Mouse (Mus musculus) left cerebral cortex, postnatal 4 days (tissue): Measurements from ENCODE around the gene Rpl36al. TPM values are rescaled to one million over a fixed set of nuclear protein-coding genes. Genes with fewer than 3 reads are reported as not detected.

ENCODE experiments used
- DNase-seq: peaks from one replicate; pipeline ENCODE4 v3.0.0-alpha.2; 2022
- intact Hi-C: fragments of 180-260 bp; cut with DNase I; formaldehyde crosslinking; loops from one replicate; pipeline ENCODE4 v1.15.1; 2025
- total RNA-seq, 2 experiments: library from RNA; stranded (reverse); gene quantifications; 2 replicates each; pipeline ENCODE4 v1.2.3; 2021

The Rpl36al gene
- total RNA-seq: 100 to 1,000 TPM; 230 to 246 TPM

DNA sequence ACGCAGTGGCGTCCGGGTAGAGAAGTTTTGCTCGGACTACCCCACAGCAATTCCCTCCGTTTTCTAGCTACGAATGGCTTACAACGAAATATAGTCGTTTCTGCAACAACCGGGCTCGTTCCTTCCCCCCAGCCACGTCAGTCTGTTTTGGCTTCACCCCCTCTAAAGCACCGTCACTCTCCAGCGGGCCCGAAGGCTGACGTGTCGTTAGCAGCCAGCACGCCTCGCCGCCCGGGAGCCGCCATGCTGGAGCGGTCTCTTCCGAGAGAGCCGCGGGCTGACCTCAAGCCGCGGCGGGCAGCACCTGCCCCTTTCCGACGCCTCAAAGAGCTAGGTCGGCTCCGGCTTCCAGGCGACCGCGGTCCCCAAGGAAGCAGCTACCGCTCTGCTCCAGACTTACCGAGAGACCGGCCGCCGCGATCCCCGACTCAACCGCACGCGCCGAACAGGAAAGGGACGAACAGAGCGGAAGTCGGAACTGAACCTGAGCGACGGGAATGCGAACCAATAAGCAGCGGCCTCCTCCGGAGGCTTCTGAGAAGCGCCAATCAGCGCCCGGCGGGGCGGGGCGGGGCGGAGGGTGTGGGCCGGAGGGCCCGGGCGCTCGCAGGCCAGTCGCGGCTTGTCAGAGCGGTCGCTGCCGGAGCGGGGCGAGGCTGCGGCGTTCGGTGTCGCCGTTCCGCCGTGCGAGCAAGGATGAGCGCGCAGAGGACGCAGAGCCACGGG lies at the start of gene Rpl36al, which contains the start of gene Mgat2:
Gene Rpl36al (minus strand): TSS at position 501 of the 726 bp plus-strand sequence.
Gene Mgat2 (plus strand): TSS at position 575 of the 726 bp plus-strand sequence.
- peak; percentile 99 for DNase-seq
- intact Hi-C loops: no loop called here

DNA sequence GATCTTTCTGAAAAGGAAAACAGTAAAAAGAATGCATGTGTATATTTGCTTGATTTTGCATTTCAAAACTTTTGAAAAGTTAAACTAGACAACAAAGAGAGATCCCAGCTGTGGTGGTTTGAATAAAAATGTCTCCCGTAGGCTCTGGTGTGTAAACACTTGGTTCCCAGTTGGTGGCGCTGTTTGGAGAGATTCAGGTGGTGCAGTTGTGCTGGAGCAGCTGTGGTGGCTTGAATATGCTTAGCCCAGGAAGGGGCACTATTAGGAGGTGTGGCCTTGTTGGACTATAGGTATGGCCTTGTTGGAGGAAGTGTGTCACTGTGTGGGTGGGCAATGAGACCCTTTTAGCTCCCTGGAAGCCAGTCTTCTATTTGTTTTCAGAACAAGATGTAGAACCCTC lies 45.4 kb upstream of the Rpl36al start:
- DNase-seq: no peak
- intact Hi-C loops: no loop called here

DNA sequence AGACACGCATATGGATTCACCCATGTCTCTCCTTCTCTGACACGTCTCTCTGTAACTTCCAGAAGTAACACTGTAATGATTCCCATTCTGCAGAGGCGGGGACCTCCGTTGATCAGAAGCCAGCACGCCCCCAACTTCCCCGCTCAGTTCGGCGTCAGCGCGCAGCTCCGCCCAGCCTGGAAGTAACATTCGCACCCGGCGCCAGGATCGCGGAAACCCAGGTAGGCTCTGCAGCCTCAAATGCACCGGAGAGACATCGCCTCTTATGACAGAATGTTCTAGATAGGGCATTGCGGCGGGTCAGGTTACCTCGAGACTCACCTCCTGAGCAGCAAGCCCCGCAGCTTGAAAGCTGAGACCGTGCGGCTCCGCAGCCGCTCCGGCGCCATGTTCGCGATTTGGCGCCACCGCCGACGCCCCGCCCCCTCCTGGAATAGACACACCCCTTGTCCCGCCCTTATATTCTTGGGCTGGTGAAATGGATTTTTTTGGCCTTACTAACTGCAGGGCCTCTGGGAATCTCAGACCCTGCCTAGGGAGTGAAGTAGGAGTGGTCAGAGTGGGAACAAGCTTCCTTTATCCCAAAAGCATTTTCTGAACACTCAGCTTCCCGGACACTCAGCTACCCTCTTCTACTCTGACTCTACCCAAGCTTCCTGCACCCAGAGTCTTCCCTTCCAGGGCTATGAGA lies 44.0 kb upstream of the Rpl36al start, which contains the start of gene Pole2:
Gene Pole2 (minus strand): TSS at position 420 of the 691 bp plus-strand sequence.
- peak; percentile 89 for DNase-seq
- intact Hi-C loops: no loop called here

DNA sequence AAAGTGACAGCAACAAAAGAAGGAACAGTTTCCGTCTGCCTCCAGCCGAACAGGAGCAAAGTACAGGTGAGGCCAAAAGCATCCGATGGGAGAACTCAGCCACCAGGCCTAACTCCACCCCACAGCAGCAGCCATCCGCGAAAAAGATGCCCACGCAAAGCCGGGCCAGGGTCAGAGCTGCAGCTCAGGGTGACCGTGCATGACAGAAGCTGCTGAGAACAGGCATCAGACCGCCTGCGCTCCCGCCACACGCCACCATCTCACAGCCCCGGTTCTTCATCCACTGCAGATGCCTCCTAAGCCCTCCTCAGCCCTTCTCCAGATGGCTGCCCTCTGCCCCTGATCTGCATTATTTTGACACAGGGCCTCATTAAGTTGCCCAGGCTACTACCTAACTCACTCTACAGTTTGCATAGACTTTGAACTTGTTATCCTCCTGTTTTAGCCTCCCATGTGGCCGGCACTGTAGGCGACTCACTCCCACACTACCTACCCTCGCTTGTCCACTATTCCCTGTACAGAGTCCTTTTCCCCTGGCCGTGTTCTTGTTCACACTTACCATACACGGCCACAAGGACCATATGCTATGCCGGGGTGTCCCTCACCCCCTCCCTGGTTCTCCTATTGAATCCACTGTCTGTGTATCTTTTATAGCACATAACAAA lies 36.9 kb upstream of the Rpl36al start:
- intact Hi-C loops: no loop called here
- no peak for DNase-seq

DNA sequence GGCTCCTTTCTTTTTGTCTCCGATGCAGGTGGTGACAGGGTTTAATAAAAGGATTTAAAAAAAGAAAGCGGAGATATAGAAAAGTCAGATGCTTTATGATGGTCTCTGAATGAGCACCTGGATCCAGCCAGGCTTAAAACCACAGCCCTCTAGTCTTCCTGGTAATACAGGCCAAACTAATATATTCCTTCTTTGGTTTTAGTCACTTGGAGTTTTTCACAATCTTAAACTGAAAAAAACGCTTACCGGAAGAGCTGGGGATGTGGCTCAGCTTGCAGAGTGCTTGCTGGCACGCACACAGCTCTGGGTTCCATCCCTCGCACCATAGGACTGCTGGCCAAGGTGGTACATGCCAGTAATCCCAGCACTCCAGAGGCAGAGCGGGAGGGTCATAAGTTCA lies 32.7 kb upstream of the Rpl36al start:
- DNase-seq: no peak
- intact Hi-C loops: no loop called here

DNA sequence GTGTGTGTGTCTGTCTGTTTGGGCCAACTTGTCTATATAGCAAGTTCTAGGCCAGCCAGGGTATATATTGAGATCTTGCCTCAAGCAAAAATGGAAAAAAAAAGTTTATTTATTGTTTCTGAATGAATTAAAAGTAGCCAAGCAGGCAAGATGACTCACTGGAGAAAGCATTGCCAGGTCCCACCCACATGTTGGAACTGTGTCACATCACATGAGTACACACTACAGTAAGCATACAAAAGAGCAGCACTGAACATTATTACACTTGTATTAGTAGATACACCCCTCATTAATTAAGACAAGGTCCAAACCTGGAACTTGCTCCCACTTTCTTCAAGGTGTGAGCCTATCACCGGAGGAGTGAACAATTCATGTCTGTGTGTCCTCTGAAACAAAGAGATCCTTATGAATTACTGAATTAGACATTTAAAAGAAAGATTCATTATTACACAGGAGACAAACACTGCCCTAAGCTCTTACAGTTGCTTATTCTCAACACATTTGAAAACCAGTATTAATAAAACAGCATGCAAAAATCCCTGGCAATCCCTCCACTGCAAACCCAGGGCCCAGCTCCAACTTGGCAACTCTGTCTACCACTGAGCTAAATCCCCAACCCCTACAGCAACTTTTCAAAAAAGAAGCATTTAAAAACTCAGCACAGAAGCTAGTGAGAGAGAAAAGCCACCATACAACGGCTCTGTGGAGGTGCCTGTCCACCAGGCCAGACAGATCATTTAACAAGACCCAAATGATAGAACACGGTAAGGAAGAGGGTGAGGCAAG lies 31.3 kb upstream of the Rpl36al start:
- intact Hi-C loops: no loop called here
- DNase-seq: no peak

DNA sequence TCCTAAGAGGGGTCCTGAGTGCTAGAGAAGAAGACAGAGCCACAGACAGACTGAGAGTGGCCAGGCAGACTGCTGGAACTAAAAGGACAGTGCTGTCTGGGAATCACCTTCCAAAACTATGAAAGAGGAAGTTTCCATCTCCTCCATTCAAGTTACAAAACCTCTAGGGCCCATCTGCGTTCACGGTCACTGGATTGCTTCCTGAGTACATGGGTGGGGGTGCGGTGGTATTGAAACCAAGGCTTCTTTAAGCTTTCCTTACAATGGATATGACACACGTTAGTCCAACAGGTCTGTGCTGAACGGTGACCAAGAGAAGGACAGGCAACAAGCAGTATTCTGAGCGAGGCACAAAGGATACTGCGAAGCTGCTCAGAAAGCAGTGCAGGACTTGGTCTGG lies 30.5 kb upstream of the Rpl36al start:
- intact Hi-C loops: no loop called here
- no peak for DNase-seq

DNA sequence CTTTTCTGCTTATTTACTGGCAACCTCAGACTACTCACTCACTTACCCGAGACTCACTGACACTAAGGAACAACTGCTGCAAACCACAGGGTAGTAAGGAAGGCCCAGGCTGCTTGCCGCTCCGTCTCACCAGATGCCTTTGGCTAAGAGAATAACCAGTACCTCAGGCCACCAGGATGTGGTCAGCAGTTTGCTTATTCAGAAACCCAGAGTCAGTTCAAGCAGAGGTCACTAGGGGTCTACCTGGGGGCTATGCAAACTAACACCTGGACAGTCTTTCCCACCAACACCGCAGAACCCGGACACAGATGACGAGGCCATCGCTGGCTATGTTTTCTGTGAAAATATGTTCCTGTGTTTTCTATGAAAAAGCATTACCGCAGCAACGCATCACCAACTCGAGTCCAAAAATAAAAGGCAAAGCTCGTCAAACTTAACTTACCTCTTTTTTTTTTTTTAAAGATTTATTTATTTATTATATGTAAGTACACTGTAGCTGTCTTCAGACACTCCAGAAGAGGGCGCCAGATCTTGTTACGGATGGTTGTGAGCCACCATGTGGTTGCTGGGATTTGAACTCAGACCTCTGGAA lies 29.4 kb upstream of the Rpl36al start:
- intact Hi-C loops: no loop called here
- no peak for DNase-seq

DNA sequence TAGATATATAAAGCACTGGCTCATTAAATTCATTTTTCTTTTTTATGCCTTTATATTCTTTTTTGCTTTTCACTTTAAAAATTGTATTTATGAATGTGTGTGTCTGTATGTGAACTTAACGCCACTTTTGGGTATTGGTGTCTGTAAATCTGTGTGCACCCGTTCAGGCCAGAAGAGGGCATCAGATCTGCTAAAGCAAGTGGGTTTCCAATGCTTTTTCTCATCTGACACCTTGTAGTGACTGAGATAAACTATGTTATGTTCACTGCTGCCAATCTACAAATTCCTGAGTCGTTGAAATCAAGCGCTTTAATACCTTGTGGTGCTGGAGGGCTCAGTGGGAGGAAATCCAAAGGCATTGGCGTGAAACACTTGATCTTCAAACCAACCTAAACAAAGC lies 27.2 kb upstream of the Rpl36al start:
- intact Hi-C loops: no loop called here

DNA sequence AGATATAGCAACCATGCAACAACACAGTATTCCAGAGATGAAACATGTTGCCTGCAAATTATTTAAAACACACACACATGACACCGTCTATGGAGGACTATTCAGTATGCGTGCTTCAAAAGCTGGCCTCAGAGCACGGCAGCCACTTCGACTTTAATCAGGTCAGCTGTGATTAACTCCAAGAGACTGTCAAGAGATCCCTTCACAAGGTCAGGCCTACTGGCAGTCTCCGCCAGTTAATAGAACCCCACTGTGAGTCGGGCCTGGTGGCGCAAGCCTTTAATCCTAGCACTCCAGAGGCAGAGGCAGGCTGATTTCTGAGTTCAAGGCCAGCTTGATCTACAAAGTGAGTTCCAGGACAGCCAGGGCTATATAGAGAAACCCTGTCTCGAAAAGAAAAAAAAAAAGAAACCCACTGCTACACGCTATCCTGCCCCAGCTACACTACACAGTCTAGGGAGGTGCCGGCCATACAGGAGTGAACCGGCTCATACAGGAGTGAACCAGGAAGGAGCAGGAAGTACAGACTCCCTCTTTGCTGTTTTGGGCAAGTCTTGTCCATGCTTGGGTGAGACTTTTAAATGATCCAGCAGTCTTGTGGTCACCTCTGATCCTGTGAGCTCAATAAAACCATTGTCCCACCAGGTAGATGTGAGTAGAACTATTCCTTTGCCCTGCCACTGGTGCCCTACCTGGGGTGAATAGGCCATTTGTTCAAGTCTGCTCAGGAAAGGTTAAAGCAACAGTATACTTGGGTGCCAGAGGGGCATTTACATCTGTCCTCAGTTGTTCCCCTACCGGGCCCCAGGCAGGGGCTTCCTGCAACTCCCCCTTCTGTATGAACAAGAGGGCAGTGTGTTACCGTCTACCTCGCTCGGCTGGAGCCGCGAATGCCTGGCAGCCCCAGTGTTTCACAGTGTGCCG lies 26.4 kb upstream of the Rpl36al start:
- intact Hi-C loops: no loop called here

More for the DNA sequence above, 27.2 kb upstream of the Rpl36al start:
- DNase-seq: peak; percentile 17

DNA sequence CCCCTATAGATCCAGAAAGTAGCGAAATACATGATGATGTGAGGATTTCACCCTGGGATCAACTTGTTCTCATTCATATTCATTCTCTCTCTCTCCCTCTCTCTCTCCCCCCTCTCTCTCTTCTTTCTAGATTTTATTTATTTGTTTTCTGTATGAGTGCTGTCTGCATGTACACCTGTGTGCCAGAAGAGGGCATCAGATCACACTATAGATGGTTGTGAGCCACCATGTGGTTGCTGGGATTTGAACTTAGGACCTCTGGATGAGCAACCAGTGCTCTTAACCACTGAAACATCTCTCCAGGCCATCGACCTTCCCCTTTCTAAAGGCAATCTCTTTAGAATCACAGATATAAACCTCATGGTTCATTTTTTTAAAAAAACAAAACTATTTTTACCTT lies 24.6 kb upstream of the Rpl36al start:
- intact Hi-C loops: no loop called here
- no peak for DNase-seq

More for the DNA sequence above, 26.4 kb upstream of the Rpl36al start:
- no peak for DNase-seq

DNA sequence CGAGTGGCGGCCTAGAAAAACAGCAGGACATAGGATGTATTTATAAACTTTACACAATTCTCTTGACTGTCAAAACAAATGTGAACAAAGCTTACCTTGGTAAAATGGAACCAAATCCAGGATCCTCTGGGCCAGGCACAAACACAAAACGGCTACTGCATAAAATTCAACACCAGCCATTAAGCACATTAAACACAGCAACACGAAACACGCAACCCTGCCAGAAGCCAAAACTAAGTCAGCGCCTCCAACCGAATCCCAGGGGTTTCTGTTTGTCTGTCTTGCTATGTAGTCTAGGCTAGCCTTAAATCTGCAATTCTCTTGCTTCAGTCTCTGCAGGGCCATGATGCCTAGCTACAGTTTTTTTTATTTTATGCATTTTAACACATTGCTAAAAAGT lies 24.0 kb upstream of the Rpl36al start:
- DNase-seq: no peak
- intact Hi-C loops: no loop called here

DNA sequence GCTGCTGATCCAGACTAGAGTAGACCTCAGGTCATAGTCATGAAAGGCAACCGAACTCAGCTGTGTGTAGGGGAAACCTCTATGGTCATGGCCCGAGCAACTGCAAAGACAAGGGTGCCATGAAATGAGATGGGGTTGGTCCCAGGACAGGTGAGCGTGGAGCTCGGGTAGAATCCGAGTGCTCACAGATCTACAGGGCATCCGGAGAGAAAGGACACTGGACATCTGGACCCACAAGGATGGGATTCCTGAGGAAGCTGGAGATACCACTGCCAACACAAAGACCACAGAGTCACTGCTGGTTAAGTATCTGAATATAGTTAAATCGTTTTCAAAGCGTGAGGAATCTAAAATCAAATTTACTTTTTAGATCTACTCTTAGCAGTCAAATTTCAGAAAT lies 23.5 kb upstream of the Rpl36al start:
- intact Hi-C loops: no loop called here
- no peak for DNase-seq

DNA sequence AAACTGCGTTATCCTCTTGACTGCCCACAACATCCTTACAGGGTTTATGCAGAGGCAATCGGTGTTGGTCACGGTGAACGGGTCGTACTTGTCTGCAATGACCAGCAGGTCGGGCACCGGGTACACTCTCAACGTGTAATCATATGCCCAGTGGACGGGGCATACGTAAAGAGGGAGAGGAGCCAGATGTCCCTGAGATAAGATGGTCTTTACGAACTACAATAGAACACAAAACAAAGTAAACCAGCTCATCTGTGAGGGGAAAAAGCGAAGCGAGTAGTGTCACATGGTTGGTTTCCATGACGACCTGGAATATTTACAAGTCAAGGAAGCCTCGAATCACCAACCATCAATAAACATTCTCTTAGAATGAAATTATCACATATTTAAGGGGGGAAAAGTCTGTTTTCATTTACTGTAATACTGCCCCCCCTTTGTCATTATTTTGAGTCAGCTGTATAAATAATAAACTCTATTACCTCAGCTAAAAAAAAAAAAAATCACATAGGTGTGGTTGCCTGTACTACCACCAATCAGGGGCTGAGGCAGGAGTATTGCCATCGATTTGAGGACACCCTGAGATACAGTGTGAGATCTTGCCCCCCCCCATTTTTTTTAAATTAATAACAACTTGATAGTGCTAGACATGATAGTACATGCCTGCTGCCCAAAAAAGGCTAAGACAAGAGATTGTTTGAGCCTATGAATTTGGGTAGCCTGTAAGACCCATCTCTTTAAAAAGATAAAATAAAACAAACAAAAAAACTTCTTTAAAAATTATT lies 20.4 kb upstream of the Rpl36al start, which contains the start of gene Gm49384:
Gene Gm49384 (minus strand): TSS at position 216 of the 782 bp plus-strand sequence.
- intact Hi-C loops: no loop called here
- DNase-seq: no peak

DNA sequence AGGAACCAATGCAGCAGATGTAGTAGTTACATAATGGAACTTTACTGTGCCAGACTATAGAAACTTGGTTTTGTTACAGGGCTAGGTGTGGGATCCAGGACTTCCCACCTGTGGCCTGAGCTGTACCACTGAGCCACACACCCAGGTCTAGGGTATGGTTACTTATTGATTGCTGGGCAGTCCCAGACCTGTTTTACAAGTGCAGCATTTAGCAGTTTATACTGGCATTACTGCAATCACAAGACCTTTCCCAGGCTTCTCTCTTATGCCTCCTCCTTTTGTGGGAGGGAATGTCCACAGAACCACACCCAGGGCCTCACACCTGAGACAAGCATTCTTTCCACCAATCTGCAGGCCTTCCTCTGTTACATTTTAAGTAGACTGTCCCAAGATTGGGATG lies 15.1 kb upstream of the Rpl36al start:
- no peak for DNase-seq
- intact Hi-C loops: loop anchor here (5.0 kb wide), 1 partner anchor 98 kb away; the partner anchor contains the start of gene Klhdc2

DNA sequence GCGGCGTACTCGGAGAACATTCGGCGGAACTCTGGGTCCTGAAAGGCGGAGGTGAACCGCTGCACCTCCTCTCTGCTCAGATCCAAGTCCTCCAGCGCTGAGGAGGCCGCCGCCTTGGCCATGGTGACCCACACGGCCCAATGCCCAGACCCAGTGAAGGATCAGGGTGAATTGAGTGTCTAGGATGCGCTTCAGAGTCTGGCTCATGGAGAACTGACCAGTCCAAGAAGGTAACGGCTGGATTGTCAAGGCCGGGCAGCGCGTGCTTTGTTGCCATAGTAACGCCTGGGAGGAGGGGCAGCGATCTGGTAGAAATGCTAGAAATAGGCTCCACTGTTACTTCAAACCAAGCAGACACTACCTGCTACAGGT lies 14.3 kb upstream of the Rpl36al start, which contains the start of gene Dnaaf2:
Gene Dnaaf2 (minus strand): TSS at position 266 of the 372 bp plus-strand sequence.
- intact Hi-C loops: loop anchor here (5.0 kb wide), 1 partner anchor 99 kb away; the partner anchor contains the start of gene Klhdc2
- peak; percentile 77 for DNase-seq

DNA sequence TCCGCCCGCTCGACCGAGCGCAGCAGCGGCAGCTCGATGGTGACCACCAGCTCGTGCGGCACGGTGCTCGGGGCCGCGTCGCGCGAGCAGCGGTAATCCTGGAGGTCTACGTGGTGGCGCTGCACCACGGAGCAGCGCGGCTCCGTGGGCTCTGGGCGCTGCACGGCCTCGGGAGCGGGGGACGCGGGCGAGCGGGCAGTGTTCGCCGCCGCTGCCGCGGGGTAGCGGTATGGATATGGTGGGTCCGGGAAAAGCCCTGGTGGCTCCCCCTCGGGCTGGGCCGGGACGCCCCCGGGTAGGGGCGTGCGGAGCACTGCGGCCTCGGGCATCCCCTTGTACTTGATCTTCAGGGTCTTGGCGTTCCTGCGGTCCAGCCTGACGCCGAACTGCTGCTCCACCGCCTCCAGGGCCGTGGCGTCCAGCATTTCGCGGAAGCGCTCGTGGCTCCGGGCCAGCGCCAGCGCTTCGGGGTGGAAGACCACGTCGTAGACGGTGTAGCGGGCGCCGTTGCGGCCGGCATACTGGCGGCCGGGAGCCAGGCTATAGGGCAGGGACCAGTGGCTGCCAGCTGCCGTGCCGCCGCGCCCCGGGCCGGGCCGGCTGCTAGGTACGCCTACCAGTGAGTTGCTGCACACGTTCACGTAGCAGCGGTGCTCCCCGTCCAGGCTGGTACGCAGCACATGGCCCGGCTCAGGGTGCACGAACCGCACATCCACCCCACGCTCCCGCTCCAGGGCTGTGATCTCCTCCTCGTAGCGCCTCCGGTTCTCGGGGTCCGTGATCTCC lies 13.7 kb upstream of the Rpl36al start:
- intact Hi-C loops: loop anchor here (5.0 kb wide), 1 partner anchor 100 kb away; the partner anchor contains the start of gene Klhdc2
- peak; percentile 58 for DNase-seq
